Mouse (Mus musculus) right cerebral cortex, adult 18-20 months (tissue): Measurements from ENCODE around the gene 2300002M23Rik.
A peak's percentile ranks its signal among the peaks of the same experiment; 100 is the strongest.

ENCODE experiments used
- DNase-seq: peaks from one replicate; pipeline ENCODE4 v3.0.0; 2022; ENCODE audit warnings: mixed read lengths

Gene 2300002M23Rik

GRCm38 (mm10) chr17:35567150-35567549 is at the start of gene 2300002M23Rik:
Gene 2300002M23Rik (plus strand): TSS chr17:35567450.
- DNase-seq = no peak

GRCm38 (mm10) chr17:35517526-35517925 is 49.7 kb upstream of the 2300002M23Rik start:
- no peak for DNase-seq

GRCm38 (mm10) chr17:35524354-35524753 is 42.9 kb upstream of the 2300002M23Rik start:
- DNase-seq = no peak

GRCm38 (mm10) chr17:35526644-35527043 is 40.6 kb upstream of the 2300002M23Rik start:
- DNase-seq = no peak

GRCm38 (mm10) chr17:35532360-35532759 is 34.9 kb upstream of the 2300002M23Rik start:
- no peak for DNase-seq

GRCm38 (mm10) chr17:35532901-35533300 is 34.3 kb upstream of the 2300002M23Rik start, which contains the start of gene Psors1c2:
Gene Psors1c2 (plus strand): TSS chr17:35533201.
- no peak for DNase-seq

- DNase-seq = peak; percentile 79
Observed at GRCm38 (mm10) chr17:35534343-35534742, 32.9 kb upstream of the 2300002M23Rik start.

GRCm38 (mm10) chr17:35537421-35537820 is 29.8 kb upstream of the 2300002M23Rik start:
- peak; percentile 69 for DNase-seq

GRCm38 (mm10) chr17:35538476-35538875 is 28.8 kb upstream of the 2300002M23Rik start:
- DNase-seq = no peak

DNA sequence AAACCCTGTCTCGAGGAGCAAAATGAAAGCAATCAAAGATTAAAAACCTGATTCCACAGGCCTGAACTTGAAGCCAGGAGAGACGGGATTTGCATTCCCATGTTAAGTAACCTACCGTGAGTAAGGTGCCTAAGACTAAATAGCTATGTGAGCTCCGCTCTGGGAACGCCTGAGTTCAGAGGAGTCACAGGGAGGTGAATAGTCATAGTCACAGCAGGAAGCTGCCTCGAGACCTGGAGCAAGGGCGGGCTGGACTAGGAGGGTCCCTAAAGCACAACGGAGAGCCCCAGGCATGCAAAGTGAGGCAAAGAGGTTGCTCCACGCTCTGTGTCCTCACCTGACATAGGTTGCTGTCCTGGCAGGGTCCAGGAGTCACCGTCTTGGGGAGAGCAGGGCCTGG is 27.7 kb upstream of the 2300002M23Rik start:
- no peak for DNase-seq

DNA sequence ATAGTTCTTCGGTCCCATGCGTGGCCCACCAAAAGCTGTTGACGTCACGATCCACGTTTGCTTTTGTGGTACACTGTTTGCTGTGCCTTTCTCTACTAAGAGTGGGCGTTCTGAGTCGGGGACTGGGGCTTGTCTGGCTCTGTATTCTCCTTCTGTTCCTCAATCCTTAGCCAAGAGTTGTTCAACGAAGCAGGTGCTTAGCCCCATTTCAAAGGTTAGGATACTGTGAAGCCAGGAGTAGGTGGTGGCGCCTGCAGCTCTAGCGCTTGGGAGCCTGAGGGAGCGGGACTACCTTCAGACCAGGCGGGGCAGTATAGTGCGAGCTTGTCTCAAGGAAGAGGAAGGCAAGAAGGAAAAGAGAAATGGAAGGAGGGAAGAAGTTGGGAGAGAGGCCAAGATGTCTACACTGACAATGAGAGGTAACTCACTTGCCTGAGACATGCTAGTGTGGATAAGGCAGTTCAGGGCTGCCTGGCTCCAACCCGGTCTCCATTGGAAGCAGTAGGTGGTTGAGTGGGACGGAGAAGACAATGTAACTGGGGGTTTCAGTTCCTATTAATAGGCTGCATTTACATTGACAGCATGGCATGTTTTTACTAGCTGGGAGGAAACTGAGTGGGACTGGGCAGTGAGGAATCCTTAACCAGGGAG is 24.4 kb upstream of the 2300002M23Rik start:
- DNase-seq = peak; percentile 23

DNA sequence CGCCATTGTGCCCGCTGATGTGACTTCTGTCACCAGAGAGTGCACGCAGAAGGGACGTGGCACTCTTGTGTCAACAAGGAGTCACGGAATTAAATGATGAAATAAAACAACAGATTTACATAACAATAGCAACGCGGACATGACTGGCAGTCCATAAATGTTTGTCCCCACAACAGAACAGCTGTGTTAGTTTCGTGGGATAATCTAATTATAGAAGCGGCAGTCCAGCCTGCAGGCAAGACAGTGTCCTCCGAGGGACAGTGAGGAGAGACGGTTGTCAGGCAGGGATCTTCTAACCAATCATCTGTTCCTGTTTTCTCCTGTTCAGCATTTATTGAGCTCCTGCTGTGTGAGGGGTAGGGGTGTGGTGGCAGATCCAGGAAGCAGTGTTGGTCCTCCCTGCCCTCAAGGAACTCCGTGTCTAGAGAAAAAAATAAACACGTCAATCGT is 23.8 kb upstream of the 2300002M23Rik start:
- DNase-seq = no peak

DNA sequence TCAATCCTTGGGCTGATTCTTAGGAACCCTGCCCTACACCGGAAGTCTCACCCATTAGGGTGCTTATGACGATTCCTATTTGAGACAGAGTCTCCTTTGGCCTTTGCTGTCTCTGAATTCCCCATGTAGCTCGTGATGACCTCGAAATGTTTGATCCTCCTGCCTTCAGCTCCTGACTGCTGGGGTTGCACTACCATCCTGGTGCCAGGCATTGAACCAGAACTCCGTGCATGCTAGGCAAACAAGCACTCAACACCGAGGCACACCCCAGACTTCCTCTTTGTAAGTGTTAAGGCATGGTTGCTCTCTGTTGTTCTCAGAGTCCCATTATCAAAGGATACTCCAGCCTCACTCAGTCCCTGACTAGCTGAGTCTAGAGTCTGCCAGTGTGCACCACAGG is 23.2 kb upstream of the 2300002M23Rik start:
- no peak for DNase-seq

DNA sequence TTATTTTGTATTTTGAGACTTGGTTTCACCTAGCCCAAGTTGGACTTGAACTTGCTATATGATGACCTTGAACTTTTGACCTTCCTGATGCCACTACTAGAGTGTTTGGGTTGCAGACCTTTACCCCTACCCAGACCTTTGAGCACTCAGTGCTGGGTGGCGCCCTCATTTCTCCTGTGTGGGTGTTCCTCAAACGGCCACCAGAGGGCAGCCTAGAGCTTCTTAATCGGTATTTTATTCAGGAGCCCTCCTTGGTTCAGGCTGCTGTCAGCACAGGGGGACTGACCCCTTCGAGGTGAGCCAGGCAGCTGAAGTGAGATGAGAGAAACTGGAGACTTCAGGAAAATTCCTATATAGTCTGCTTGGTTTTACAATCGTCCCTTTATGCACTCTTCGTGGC is 22.6 kb upstream of the 2300002M23Rik start:
- DNase-seq = no peak

GRCm38 (mm10) chr17:35547465-35547864 is 19.8 kb upstream of the 2300002M23Rik start:
- DNase-seq = no peak

GRCm38 (mm10) chr17:35548636-35549035 is 18.6 kb upstream of the 2300002M23Rik start:
- DNase-seq = no peak

GRCm38 (mm10) chr17:35549437-35550142 is 17.7 kb upstream of the 2300002M23Rik start:
- peak; percentile 89 for DNase-seq

GRCm38 (mm10) chr17:35550143-35550494 is 17.1 kb upstream of the 2300002M23Rik start:
- no peak for DNase-seq

DNA sequence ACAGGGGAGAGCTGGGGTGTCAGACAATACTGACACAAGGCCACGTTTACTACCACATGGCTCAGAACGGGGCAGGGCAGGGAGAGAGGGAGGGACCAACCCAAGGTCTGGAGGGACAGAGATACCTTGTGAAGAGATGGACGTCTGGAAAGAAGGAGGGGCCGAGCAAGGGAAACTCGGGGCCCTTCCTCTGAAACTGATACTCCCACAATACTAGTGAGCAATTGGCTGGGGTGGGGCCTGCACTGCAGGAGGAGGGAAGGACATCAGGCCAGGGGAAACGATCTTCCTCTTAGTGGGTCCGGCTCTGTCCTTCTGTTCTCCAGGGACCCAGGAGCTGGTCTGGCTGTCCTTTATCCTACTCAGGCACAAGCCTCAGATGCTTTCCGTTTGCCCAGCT is 16.4 kb upstream of the 2300002M23Rik start:
- DNase-seq = no peak

- DNase-seq = no peak
Observed at GRCm38 (mm10) chr17:35551881-35552414, 15.3 kb upstream of the 2300002M23Rik start, which contains the start of gene Cdsn. Gene Cdsn (plus strand): TSS chr17:35552128.

DNA sequence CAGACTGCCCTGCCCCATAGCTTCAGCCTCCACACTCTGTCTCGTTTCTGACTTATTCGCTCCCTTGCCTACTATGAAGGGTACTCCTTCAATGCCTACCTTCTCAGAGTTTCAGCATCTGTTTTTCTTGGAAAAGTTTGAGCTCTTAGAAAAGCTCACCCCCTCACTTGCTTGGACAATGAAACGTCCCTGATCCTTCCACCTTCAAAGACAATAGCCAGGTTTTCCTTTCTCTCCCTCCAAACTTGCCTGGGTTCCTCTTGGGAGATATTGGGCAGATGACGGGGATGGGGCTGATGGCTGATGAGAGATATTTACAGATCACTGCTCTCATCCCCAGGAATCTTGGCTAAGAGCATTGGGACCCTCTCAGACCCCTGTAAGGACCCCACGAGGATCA is 12.9 kb upstream of the 2300002M23Rik start:
- no peak for DNase-seq

- DNase-seq = no peak
Observed at GRCm38 (mm10) chr17:35554761-35555397, 12.4 kb upstream of the 2300002M23Rik start.

- no peak for DNase-seq
Observed at GRCm38 (mm10) chr17:35556186-35556765, 11.0 kb upstream of the 2300002M23Rik start.
